Mouse (Mus musculus): ENCODE results near the gene Mt4.

- TF ChIP-seq POLR2A (IDR thresholded peaks at IDR 0.05; ENCODE audit: low read depth, low read length): no peak
- no peak for TF ChIP-seq CTCF (IDR thresholded peaks at IDR 0.05; ENCODE audit: borderline replicate concordance, insufficient read depth, low read length)
Measured at GRCm38 (mm10) chr8:94174619-94175213, 37.7 kb downstream of the Mt4 start.
